8 mouse cellular contexts compared by ENCODE assay signal in the genomic region with DNA sequence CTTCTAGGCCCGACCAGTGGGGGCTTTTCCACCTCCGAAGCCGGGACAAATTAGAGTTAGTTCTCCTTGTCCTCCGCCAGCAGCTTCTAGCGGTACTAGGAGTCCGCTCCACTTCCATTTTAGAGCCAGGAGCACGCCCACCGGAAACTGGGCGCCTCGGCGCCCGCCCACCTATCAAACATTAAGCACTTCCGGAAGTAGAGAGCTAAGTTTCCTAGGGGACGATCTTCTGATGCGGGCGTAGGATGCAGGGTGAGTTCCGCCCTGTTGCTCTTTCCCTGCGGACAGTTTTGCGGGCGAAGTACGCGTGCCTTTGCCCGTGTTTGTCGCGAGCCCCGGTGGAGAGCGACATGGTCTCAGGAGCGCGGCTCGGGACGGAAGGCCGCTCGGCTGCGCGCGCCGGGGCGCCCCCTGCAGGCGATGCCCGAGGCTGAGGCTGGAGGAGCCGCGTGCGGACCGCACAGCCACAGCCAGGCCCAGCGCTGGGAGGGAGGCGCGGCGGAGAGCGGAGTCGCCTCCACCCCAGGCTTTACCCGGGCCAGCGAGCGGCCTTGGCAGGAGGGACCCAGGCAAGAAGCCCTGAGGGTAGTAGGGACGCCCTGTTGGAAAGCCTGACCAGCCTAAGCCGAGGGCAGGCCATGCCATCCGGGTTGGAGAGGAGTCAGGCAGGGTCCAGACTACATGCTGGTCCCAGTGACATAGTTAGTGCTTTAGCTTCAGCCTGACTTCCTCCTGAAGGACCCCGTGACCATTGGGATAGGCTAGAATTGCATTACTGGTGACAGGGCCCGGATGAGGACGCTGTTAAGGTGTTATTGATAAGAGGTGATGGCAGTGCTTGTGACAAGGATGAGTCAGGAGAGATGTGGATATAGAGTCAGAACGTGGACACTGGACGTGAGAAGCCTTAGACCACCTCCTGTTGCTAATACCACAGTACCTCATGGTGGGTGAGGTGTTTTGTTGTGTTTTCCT. TPM values are rescaled to one million over a fixed set of nuclear protein-coding genes. Genes with fewer than 3 reads are reported as not detected.
DNase-seq lines count a peak whose midpoint lies in the region; ATAC-seq and TF ChIP-seq lines count a peak whose summit lies in the region.
"Not testable (repeated sequence)": the region's sequence is repeated elsewhere in the genome, so short reads cannot be mapped to it uniquely, and the experiment has no call there.

Gene Nat8f1, minus strand, starts transcription at position 149 of the 975 bp plus-strand sequence.

- peak within 1 kb of the TSS; percentile 59 for H3K9ac ChIP-seq in embryonic facial prominence, embryonic 15.5 days
- peak within 1 kb of the TSS; percentile 65 for H3K9ac ChIP-seq in kidney, embryonic 14.5 days (ENCODE audit: low read depth, low read length)
- H3K9ac ChIP-seq in limb, embryonic 15.5 days: peak within 1 kb of the TSS; percentile 66

- H3K27ac ChIP-seq in bone marrow, adult 2 months (ENCODE audit: control insufficient read depth, insufficient read depth, low read depth, low read length, poor library complexity): peak within 1 kb of the TSS; percentile 95
- H3K27ac ChIP-seq in embryonic facial prominence, embryonic 15.5 days (replicated peaks): peak within 1 kb of the TSS; percentile 92
- peak within 1 kb of the TSS; percentile 85 for H3K27ac ChIP-seq in kidney, embryonic 14.5 days (ENCODE audit: low read depth, low read length)
- peak within 1 kb of the TSS; percentile 89 for H3K27ac ChIP-seq in limb, embryonic 15.5 days

- not testable (repeated sequence) for H3K4me1 ChIP-seq in bone marrow, adult 2 months (ENCODE audit: control insufficient read depth, insufficient read depth, low read length); embryonic facial prominence, embryonic 15.5 days; kidney, embryonic 14.5 days (ENCODE audit: control insufficient read depth, insufficient read depth, low read length); limb, embryonic 15.5 days

- ATAC-seq in embryonic facial prominence, embryonic 15.5 days (ENCODE audit: insufficient number of reproducible peaks, low FRiP score, low TSS enrichment, low read depth): peak; percentile 95
- ATAC-seq in kidney, embryonic 14.5 days (ENCODE audit: low FRiP score, low TSS enrichment): peak; percentile 97
- peak; percentile 94 for ATAC-seq in limb, embryonic 15.5 days (ENCODE audit: insufficient number of reproducible peaks, low FRiP score, low TSS enrichment, low read depth)

- not testable (repeated sequence) for H3K27me3 ChIP-seq in embryonic facial prominence, embryonic 15.5 days; kidney, embryonic 14.5 days (ENCODE audit: control insufficient read depth, insufficient read depth, low read length); limb, embryonic 15.5 days

- not testable (repeated sequence) for H3K36me3 ChIP-seq in embryonic facial prominence, embryonic 15.5 days; kidney, embryonic 14.5 days (ENCODE audit: control insufficient read depth, insufficient read depth, low read length); limb, embryonic 15.5 days

- H3K4me3 ChIP-seq in bone marrow, adult 2 months (replicated peaks; ENCODE audit: control insufficient read depth, low read depth, low read length): peak within 1 kb of the TSS; percentile 98
- H3K4me3 ChIP-seq in embryonic facial prominence, embryonic 15.5 days (replicated peaks): peak within 1 kb of the TSS; percentile 57
- peak within 1 kb of the TSS; percentile 65 for H3K4me3 ChIP-seq in kidney, embryonic 14.5 days (ENCODE audit: low read length)
- H3K4me3 ChIP-seq in limb, embryonic 15.5 days: peak within 1 kb of the TSS; percentile 58

- 1% methylated on average over 61 of the region's 61 CpGs for WGBS in bone marrow, adult 2 months
- under 1% methylated on average over 61 of the region's 61 CpGs for WGBS in embryonic facial prominence, embryonic 15.5 days
- under 1% methylated on average over 52 of the region's 61 CpGs for WGBS in kidney, embryonic 14.5 days
- WGBS in limb, embryonic 15.5 days: under 1% methylated on average over 59 of the region's 61 CpGs

- not testable (repeated sequence) for H3K9me3 ChIP-seq in embryonic facial prominence, embryonic 15.5 days (replicated peaks); kidney, embryonic 14.5 days (ENCODE audit: control insufficient read depth, low read length); limb, embryonic 15.5 days

- peak; percentile 39; the same call in 1 of the 2 replicates for TF ChIP-seq CTCF in bone marrow, adult 2 months (IDR thresholded peaks at IDR 0.05; ENCODE audit: control insufficient read depth, insufficient read depth, low read length)

- TF ChIP-seq POLR2A in bone marrow, adult 2 months (IDR thresholded peaks at IDR 0.05; ENCODE audit: borderline replicate concordance, control insufficient read depth, low read depth, low read length): not testable (repeated sequence)

- peak within 1 kb of the TSS; percentile 67 for H3K4me2 ChIP-seq in embryonic facial prominence, embryonic 15.5 days (replicated peaks)
- peak within 1 kb of the TSS; percentile 85 for H3K4me2 ChIP-seq in kidney, embryonic 14.5 days (replicated peaks; ENCODE audit: low read depth, low read length)
- peak within 1 kb of the TSS; percentile 71 for H3K4me2 ChIP-seq in limb, embryonic 15.5 days

- DNase-seq in 416B (ENCODE audit: low read depth): peak; percentile 93
- peak; percentile 90 to 94 for DNase-seq in heart, adult 9 months (ENCODE audit: low spot score in 2 of 2)
- peak; percentile 70 to 82 for DNase-seq in monocyte, adult 2 months (ENCODE audit: low read depth in 1 of 2, low spot score in 2 of 2)
- peak; percentile 82 to 89 for DNase-seq in spleen, postnatal 36 days (ENCODE audit: low spot score in 2 of 2)

RNA-seq across cellular contexts. Expression of gene Nat8f1, which starts in this region (rescaled TPM):
- polyA plus RNA-seq in bone marrow, adult 2 months (2011; ENCODE audit: insufficient read depth, insufficient read length, low replicate concordance, missing spikeins): 1.3 and 24.1 TPM in 2 replicates
- polyA plus RNA-seq in embryonic facial prominence, embryonic 15.5 days (2015; fragmentation: Nextera tagmentation; extraction: Ambion mirVana): 7.2 and 7.3 TPM in 2 replicates
- polyA plus RNA-seq in kidney, embryonic 14.5 days (2014; fragmentation: Nextera tagmentation; extraction: Ambion mirVana): 8.5 and 9.6 TPM in 2 replicates
- 4.2 and 4.7 TPM in 2 replicates for polyA plus RNA-seq in limb, embryonic 15.5 days (2015; fragmentation: Nextera tagmentation; extraction: Ambion mirVana)

Comparison
In these comparisons a context has a peak if more than half of its experiments do, and no peak if none do; other contexts are left out.
1. Peak in every context shown above with its lines: DNase-seq, ATAC-seq, H3K4me3 ChIP-seq and H3K27ac ChIP-seq.